Mouse (Mus musculus): ENCODE results near the gene Fcho2. TPM values are rescaled to one million over a fixed set of nuclear protein-coding genes. Genes with fewer than 3 reads are reported as not detected.
A peak's percentile ranks its signal among the peaks of the same experiment; 100 is the strongest.

Gene Fcho2
- total and polyA plus RNA-seq, 3 experiments: 2.2 to 5.8 TPM; not detected in 1

- Histone ChIP-seq H3K4me3 (ENCODE audit: control insufficient read depth in 1 of 2, insufficient read depth in 1 of 2, low read depth in 2 of 2, low read length in 2 of 2) (no peak overlapping the region), H3K27ac (ENCODE audit: control insufficient read depth, low read depth, low read length) (no peak overlapping the region), H3K9ac (ENCODE audit: control insufficient read depth, low read depth, low read length, poor library complexity, severe bottlenecking) (no peak overlapping the region), H3K36me3 (ENCODE audit: control insufficient read depth in 1 of 2, insufficient read depth in 2 of 2, low read length in 2 of 2) (peaks cover 0 to 2% of the 10 kb centered on the region in 2 experiments; a peak in 1 of 4 replicates), H3K4me1 (ENCODE audit: control insufficient read depth in 1 of 2, insufficient read depth in 2 of 2, low read length in 2 of 2) (no peaks in the 10 kb centered on the region), H3K27me3 (ENCODE audit: control insufficient read depth in 1 of 2, insufficient read depth in 2 of 2, low read length in 2 of 2) (no peaks in the 10 kb centered on the region), H3K79me2 (ENCODE audit: control insufficient read depth, insufficient read depth, low read length, poor library complexity) (no peaks in the 10 kb centered on the region), H3K9me3 (replicated peaks; ENCODE audit: insufficient read depth, low read length) (no peaks in the 10 kb centered on the region)
- TF ChIP-seq CHD1 (IDR thresholded peaks at IDR 0.05; ENCODE audit: low read depth, low read length) (no peak), ELF1 (IDR thresholded peaks at IDR 0.05; ENCODE audit: low read depth, low read length) (no peak), BHLHE40 (IDR thresholded peaks at IDR 0.05; ENCODE audit: borderline replicate concordance, low read depth, low read length) (no peak), KAT2A (conservative IDR thresholded peaks at IDR 0.05; ENCODE audit: low read depth, low read length) (no peak), CTCF (IDR thresholded peaks at IDR 0.05 in 2 of 3, conservative IDR thresholded peaks at IDR 0.05 in 1 of 3; ENCODE audit: control insufficient read depth in 1 of 3, insufficient read depth in 1 of 3, low read depth in 2 of 3, low read length in 3 of 3, poor library complexity in 1 of 3, severe bottlenecking in 1 of 3) (no peak), MEF2A (IDR thresholded peaks at IDR 0.05; ENCODE audit: extremely low read depth, insufficient replicate concordance, low read depth, low read length, poor library complexity, severe bottlenecking) (no peak), TAL1 (IDR thresholded peaks at IDR 0.05; ENCODE audit: low read length) (no peak), HCFC1 (IDR thresholded peaks at IDR 0.05; ENCODE audit: low read depth, low read length) (no peak), NRF1 (IDR thresholded peaks at IDR 0.05; ENCODE audit: insufficient read depth, low read depth, low read length, poor library complexity, severe bottlenecking) (no peak), MYC (IDR thresholded peaks at IDR 0.05; ENCODE audit: low read depth, low read length) (no peak), UBTF (IDR thresholded peaks at IDR 0.05; ENCODE audit: borderline replicate concordance, insufficient read depth, low read depth, low read length) (no peak), NELFE (IDR thresholded peaks at IDR 0.05; ENCODE audit: low read depth, low read length) (no peak), RAD21 (IDR thresholded peaks at IDR 0.05; ENCODE audit: low read depth, low read length) (no peak), MAX (IDR thresholded peaks at IDR 0.05; ENCODE audit: low read length) (no peak), POLR2A (IDR thresholded peaks at IDR 0.05; ENCODE audit: control insufficient read depth in 1 of 2, insufficient read depth in 1 of 2, low read depth in 1 of 2, low read length in 2 of 2, poor library complexity in 1 of 2) (no peak), E2F4 (IDR thresholded peaks at IDR 0.05; ENCODE audit: borderline replicate concordance, low read depth, low read length) (no peak), SMC3 (IDR thresholded peaks at IDR 0.05; ENCODE audit: low read depth, low read length) (no peak), GABPA (IDR thresholded peaks at IDR 0.05; ENCODE audit: low read depth, low read length) (no peak)
- no peak for DNase-seq (ENCODE audit: low read depth, low spot score)
Measured at GRCm38 (mm10) chr13:98834199-98834598, 18.9 kb upstream of the Fcho2 start.

- no peaks in the 10 kb centered on the region for H3K79me2 ChIP-seq (ENCODE audit: control insufficient read depth, insufficient read depth, low read length, poor library complexity)
- H3K4me3 ChIP-seq (ENCODE audit: control insufficient read depth in 1 of 2, insufficient read depth in 1 of 2, low read depth in 2 of 2, low read length in 2 of 2): no peak overlapping the region
- no peaks in the 10 kb centered on the region for H3K36me3 ChIP-seq (ENCODE audit: control insufficient read depth in 1 of 2, insufficient read depth in 2 of 2, low read length in 2 of 2)
- no peak overlapping the region for H3K9ac ChIP-seq (ENCODE audit: control insufficient read depth, low read depth, low read length, poor library complexity, severe bottlenecking)
- no peaks in the 10 kb centered on the region for H3K27me3 ChIP-seq (ENCODE audit: control insufficient read depth in 1 of 2, insufficient read depth in 2 of 2, low read length in 2 of 2)
- DNase-seq (ENCODE audit: low read depth, low spot score): peak; percentile 49
- H3K4me1 ChIP-seq (ENCODE audit: control insufficient read depth in 1 of 2, insufficient read depth in 2 of 2, low read length in 2 of 2): no peaks in the 10 kb centered on the region
- H3K27ac ChIP-seq (ENCODE audit: control insufficient read depth, low read depth, low read length): no peak overlapping the region
- TF ChIP-seq TBP (IDR thresholded peaks at IDR 0.05; ENCODE audit: low read depth, low read length) (no peak), TAL1 (IDR thresholded peaks at IDR 0.05; ENCODE audit: low read length) (no peak), CHD2 (IDR thresholded peaks at IDR 0.05; ENCODE audit: low read length) (no peak), ZC3H11A (IDR thresholded peaks at IDR 0.05; ENCODE audit: low read depth, low read length) (no peak), E2F4 (IDR thresholded peaks at IDR 0.05; ENCODE audit: borderline replicate concordance, low read depth, low read length) (no peak), POLR2AphosphoS2 (IDR thresholded peaks at IDR 0.05; ENCODE audit: low read length) (no peak), ZNF384 (IDR thresholded peaks at IDR 0.05; ENCODE audit: low read depth, low read length) (no peak), KAT2A (conservative IDR thresholded peaks at IDR 0.05; ENCODE audit: low read depth, low read length) (no peak), EP300 (IDR thresholded peaks at IDR 0.05; ENCODE audit: low read depth in 1 of 2, low read length in 2 of 2) (no peak), SMC3 (IDR thresholded peaks at IDR 0.05; ENCODE audit: low read depth, low read length) (no peak), ZMIZ1 (IDR thresholded peaks at IDR 0.05; ENCODE audit: low read depth, low read length) (no peak), MEF2A (IDR thresholded peaks at IDR 0.05; ENCODE audit: extremely low read depth, insufficient replicate concordance, low read depth, low read length, poor library complexity, severe bottlenecking) (no peak)
- no peaks in the 10 kb centered on the region for H3K9me3 ChIP-seq (replicated peaks; ENCODE audit: insufficient read depth, low read length)
Measured at GRCm38 (mm10) chr13:98832451-98833450, 17.5 kb upstream of the Fcho2 start.
